Mouse (Mus musculus) mouse trophoblast stem cell (cell line): ENCODE measurements around the gene Cep41.

Experiments
- in situ Hi-C, 2 experiments: fragments of 300-500 bp; cut with MseI, MboI; formaldehyde crosslinking; loops; 2 replicates in 1 of 2; 3 replicates in 1 of 2; pipeline ENCODE4 v1.15.1; 2025

Gene Cep41

DNA sequence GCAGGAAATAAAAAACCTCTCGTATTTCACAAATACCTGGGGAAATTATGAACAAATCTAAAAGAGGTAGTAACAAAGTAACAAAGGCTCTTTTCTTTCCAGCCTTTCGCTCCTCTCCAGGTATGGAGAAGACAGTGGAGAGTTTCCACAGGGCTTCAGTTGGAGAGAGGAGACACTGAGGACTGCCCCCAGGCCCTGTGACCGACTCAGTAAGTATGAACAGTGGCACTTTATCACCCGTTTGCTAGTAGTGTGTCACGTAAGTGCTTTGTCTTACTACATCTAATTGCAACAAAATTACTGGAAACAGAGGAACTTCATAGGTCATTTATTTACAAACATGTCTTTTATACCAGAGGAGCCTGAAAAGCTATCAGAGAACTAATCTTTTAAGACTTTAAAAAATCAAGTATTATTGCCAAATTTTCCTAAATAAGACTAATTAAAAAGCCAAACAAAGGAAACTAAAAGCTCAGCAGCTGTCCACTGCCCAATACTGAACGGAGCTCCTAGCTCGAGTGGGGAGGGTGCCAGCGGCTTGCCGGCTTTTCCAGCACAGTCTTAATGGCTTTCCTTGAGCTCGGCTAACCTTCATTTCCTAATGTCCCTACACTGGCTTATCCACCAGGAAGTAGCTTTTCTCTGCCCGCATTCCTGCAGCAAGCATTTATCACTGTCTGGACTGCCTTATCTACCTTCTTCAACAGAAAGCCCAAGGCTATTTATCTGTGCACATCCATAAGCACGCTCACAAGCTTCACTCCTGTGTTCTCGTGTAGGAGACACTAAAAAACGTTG lies 19.6 kb downstream of the Cep41 start:
- in situ Hi-C loops: no loop called here

DNA sequence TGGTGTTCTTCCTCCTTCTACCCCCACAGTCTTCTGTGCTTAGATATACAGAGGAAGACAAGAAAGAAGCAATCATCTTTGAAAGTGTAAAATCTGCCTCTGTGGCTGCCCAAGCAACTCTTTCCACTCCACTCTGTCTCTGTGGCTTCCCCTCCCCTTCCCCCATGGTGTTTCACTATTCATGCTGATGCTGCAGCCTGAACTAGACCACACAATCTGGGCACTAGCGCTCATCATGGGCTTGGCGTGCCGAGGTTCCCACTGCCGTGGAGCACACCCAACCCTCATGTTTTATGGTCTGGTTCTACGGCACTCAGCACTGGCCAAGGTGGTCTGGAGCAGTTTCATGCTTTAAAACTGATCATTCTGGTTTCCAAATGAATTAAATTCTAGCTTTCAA lies 21.9 kb downstream of the Cep41 start:
- in situ Hi-C loops: no loop called here

DNA sequence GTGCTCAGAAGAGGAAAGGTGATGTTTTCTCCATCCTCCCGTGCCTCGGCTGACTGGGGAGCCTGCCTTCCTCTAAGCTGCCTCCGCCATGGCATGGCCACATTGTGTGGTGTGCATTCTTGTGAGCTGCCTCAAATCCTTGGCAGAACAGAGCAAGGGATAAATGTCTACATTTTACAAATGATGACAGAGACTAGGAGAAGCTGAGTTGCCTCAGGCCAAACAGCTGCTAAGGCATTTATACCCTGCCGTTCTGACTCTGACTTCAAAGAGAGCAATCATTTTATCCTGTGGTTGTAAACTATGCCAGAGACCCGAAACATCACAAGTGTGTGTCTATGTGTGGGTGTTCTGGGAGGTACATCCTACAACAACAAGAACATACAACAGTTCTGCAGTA lies 26.0 kb downstream of the Cep41 start:
- in situ Hi-C loops: no loop called here

DNA sequence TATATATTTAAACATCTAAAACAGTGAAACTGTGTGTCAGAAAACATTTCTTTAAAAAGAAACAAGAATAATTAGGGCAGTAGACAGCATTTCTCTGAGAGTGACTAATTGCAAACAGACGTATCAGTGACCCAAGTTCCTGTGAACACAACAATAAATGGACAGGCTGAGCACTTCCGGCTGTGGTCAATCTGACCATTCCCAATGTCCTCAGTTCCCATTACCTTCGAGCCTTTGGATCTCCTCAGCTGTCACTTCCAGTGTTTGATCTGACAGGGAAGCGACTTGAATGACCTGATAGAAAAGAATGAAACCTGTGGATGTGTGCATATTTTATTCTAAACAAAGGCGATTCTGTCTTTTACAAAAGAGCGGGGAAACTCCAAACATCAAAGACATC lies 27.5 kb downstream of the Cep41 start:
- in situ Hi-C loops: no loop called here

DNA sequence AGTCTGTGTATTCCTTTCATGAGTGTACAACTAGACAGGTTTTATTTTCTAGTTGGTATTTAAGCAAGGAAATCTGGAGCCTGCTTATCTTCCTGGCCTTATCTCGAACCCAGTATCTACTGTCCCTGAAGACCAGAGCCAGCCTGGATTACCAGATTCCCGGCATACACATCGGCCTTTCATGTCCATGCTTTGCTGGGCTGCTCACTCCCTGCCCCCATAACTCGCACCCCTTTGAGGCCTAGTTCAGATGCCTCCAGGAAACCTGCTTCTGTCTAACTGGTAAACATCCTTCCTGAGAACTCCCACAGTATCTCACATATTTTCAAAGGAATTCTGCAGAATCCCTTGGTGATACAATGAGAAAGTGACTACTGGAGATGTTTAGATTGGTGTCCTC lies 28.3 kb downstream of the Cep41 start:
- in situ Hi-C loops: no loop called here

DNA sequence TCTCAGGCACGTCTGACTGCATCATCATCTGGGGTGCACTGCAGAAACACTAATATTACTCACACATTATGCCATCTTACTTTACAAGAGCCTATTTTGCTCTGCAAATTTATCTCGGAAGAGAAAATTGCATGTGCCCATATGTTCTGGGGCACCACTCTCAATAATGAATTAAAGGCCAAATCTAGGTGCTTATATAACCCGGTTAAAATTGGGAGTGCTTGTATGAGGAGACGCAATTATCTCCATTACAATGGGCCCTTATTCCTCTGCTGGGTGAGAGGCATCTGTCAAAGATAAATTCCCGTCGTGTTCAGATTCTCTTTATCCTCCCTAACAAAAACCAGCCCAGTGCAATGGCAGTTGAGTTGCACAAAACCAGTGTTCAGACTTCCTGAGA lies 28.8 kb downstream of the Cep41 start:
- in situ Hi-C loops: no loop called here

DNA sequence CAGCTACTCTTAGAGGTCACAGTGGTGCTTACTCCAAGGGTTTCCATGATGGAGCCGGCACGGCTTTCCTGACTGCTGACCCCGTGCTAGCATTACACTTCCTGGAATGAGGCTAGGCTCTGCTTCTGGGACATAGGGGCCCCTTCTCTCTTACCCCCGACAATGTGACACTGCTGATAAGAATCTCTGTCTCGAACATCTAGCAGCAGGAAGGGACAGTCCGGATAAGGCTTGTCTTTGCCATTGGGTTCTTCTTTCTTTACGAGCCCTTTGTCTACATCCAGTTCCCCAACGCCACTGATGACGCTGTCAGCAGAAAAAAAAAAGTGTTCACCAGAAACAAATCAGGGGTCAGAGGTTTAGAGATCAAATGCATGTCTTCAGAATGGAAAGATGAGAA lies 34.9 kb downstream of the Cep41 start:
- in situ Hi-C loops: no loop called here

DNA sequence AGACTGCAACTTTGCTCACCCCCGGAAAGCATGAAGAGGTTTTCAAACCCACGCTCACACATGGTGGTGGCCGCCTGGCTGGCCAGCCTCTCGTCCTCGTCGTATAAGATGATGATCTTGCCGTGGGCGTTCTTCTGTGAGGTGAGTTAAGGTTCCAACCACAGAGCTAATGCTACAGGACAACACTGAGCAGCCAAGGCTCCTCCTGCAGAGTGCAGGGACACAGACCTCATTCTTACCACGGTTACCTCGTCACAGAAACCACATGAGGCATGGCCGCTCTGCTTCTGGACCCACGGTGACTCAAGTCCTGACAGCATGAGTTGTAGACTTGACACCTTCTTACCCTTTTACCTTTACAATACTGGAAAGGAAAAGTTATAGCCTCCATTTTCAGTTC lies 36.3 kb downstream of the Cep41 start:
- in situ Hi-C loops: no loop called here

DNA sequence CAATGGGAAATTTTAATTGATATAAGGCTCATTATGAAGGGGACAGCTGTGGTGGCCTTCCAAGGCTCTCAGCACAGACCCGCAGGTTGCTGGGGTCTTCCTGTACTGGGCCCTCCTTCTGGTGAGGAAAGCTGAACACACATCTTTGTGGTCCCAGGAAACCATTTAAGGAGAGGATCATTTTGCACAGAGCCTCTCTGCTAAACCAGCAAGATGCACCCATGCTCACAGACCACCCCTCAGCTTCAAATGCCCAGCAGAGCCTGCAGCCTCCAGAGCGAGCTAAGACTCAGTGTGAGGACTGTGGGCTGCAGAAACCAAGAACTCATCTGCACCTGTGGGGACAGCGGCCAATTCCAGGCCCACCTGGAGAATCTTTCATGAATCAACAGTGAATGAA lies 38.6 kb downstream of the Cep41 start:
- in situ Hi-C loops: no loop called here

DNA sequence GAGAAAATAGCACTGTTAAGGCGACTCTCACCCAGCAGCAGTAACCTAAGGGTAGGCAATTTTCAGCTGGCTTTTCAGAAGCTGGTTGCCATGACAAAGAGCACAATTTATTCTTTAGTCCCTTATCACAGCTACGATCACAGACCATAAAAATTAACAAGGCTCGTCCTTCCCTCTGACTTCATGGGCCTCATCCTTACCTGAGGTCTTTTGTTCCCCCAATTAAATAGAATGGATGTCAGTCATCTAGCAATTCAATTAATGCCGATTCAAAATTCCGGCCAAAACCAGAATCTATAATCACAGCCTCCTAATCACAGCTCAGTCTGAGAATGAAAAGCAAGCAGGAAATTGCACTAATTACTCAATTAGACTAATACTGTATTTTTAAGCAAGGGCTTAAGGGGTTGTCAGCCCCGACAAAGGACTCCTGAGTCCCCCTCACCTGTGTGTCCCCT lies 39.1 kb downstream of the Cep41 start:
- in situ Hi-C loops: no loop called here

DNA sequence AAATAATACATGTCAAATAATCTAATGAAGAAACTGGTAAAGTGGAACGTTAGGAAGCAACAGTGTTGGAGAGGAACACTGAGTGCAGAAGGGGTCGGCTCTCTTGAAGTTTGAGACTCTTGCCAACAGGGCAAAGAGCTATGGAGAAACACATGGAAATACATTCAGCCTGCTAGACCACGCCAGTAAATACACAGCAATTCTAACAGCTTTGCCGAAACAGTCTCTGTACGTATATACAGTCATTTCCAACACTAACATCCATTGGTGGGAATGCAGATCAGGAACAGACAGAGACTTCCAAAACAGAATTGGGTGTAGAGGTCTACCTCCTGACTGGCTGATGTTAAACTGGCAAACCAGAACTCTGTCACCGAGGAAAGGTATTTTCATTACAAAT lies 40.0 kb downstream of the Cep41 start:
- in situ Hi-C loops: no loop called here

DNA sequence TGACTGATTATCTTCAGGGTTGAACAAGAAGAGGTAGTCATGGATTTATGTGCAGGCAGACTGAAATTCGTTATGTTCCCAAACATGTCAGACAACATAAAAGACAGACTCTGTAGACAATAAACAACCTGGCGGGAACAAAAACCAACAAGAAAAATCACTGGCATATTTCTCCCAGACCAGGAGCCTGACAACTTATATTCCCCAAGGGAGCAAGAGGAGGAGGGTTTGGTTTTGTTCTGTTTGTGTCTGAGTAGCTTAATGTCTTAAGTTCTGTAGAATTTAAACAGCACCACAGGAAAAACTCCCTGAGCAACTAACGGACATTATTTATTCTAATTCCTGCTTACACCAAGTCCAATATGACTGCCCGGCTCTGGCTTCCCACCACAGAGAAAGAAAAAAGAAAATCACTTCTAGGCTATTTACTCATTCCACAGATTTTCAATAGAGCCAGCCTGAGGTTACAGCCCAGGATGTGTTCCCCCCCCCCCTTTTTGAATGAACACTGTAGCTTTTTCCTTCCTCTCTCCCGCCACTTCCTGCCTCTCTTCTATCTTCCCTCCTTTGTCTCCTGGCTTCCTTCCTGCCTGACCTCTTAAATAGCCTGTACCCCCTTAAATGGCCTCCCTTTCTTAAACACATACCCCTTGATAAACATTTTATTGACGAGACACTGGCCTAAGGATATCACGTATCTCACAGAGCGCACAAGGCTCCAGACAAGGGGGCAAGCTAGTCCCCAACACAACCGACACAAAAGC lies 40.9 kb downstream of the Cep41 start:
- in situ Hi-C loops: no loop called here

DNA sequence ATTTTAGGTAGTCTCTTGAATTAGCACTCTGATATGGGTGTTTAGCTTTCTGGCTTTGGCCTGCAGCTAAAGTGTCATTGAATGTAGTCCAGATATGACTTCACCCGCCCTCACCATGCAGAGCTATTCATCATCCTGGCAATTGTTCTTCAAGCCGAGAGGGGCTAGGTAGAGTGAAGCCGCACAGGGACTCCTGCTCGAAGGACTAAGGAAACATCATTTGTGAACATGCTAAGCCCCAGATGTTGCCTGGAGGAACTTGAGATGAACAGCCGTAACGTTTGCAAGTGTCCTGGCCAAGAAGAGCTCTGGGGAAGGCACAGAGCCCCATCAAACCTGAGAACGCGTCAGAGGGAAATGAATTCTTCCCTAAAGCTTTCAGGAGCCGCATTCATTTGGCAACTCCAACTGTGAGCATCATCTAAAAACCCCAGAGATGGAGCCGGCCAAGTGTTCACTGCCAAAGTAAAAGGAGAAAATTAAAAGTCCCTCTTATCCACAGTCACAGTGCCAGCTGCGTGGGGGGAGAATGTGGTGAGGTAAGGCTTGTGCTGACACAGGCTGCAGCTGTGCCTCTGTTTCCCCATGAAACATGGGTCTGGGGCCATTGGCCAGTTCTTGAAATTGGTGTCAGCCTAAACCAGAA lies 43.8 kb downstream of the Cep41 start:
- in situ Hi-C loops: no loop called here

DNA sequence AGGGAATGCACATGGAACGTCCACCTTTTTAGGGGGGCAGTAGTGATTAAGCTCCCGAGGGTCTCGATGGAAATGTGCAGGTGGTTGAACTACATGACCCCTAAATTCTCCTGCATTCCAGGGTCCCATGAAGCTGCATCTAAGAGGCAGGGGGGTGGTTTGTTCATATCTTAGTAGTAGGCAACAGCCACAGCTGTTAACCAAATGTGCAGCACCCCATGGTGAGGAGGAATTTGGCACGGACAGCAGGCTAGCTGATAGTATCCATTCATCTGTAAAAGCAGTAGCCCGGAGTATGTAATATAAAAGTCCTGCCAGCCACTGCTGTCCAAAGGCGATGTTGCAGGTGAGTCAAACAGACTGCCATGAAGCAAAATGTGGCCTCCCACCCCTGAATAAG lies 48.2 kb downstream of the Cep41 start:
- in situ Hi-C loops: no loop called here

DNA sequence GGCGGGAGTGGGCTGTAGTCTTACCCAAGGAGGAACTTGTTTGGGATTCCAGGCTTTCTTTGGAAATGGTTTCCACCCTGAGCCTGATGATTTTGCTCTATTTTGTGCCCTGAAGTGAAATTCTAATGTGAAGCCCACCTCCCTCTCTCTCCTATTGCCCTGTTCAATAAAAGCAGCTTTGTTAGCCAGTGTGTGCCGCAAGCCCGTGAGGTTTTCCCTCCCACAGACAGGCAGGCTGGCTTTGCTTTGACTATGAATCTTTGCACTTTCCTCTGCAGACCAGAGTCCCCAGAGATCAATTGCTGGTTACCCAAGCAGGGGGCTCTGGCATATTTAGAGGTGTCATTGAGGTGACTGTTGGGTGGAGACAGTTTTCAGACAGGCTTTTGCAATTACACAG lies 49.1 kb downstream of the Cep41 start:
- in situ Hi-C loops: no loop called here

DNA sequence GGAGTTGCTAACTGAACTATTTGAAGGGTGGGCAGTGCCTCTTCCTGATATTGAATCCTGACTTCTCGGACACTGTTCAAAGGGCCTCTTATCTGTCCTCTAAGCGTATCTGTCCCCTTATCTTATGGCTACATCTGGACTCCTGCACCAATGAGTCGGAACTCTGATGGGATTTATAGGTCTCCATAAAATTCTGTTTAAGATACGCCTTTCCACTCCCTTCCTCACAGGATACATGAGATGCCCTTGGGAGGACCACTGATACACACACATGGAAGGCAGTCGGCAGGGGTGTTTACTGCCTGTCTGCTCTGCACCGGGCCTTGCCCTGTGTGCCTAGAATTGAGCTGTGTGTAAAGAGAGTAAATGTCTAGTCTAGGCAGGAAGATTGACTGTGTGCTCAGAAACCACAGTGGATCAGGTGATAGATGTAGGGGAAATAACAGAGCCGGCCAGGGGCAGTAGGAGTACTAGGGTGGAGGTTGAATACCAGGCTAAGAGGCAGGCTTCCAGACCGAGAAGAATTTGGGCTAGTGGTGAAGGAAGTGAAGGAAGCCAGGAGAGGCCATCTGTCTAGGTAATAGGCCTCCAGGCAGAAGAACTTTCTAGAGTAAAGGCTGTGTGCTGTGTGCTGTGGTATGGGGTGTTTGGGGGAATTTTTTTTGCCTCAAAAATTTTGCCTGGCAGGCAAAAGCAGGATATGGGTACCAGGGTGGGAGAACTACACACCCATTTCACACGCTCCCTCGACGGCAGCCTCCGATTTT lies 49.7 kb downstream of the Cep41 start:
- in situ Hi-C loops: no loop called here

DNA sequence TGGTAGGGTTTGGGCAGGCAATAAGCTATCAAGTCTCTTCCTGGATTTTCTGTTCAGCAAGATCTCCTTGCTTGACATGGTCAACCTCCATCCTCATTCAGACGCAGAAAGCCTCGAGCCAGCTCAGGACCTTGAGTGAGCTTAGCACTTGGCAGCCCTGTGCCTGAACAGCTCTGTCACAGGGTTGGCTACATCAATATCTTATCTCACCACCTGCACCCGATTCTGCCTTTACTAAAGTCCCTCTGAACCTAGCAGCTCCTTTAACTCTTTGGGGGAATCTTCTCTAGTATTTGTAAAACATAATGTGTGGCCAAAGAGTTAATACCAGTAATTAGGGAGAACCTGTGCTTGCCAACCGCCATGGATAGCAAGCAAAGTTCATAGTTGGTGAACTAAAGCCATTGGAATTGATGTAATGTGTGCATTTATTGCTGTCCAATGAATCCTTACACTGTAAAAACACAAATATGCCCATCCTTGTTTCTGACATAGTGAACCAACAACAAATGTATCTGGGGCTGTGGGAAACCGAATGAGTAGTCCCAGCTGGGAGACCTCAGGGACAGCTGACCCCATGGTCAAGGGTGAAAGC lies 54.8 kb downstream of the Cep41 start, which contains the start of gene Cpa1:
Cpa1 (plus strand) TSS at position 545 of the 595 bp plus-strand sequence.
- in situ Hi-C loops: no loop called here

DNA sequence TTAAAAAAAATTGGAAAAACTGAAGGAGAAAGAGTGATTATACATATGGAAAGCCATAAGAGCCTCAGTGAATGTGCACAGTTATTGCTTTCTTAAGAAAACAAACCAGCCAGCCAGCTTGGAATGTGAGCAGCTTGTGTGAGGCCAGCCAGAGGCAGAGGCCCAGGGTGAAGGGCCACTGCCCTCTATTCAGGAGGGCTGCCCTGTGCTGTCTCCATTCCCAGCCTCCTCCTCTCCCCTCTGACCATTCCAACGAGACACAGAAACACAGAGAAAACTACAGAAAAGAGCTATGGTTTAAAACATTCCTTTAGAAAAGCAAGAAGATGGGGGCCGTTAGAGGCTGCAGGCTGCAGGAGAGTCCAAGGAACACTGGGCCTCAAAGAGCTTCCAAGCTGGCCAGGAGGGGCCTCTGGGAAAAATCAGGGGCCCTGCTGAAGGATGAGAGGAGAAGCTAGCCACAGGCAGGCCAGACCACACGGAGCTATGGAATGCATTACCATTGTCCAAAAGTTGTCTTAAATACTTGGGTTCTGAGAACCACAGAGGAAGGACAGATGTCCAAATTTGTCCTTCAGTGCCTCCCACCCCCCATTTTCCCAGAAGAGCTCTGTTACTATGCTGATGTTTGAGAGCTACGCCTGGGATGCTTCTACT lies 57.2 kb downstream of the Cep41 start:
- in situ Hi-C loops: no loop called here

DNA sequence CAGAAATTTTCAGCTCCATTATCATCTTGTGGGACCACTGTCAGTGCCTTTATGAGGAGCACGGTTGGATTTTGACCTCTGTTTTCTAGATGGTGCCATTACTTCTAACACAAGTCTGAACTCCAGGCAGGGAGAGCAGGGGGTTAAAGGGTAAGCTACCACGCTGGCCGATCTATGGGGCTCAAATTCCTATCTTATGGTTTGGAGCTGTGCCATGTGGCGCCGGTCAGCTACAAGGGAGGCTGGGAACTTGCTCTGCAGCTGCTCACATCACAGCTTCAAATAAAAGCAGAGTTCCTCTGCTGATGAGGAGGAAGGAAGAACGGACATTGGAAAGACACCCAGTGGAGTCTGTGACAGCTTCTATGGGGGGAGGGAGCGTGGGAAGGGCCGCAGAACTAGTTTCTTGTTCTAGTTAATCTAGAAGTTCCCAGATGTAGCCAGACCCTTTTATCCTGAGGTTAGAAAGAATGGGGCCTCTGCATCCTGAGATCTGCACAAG lies 58.1 kb downstream of the Cep41 start:
- in situ Hi-C loops: no loop called here

DNA sequence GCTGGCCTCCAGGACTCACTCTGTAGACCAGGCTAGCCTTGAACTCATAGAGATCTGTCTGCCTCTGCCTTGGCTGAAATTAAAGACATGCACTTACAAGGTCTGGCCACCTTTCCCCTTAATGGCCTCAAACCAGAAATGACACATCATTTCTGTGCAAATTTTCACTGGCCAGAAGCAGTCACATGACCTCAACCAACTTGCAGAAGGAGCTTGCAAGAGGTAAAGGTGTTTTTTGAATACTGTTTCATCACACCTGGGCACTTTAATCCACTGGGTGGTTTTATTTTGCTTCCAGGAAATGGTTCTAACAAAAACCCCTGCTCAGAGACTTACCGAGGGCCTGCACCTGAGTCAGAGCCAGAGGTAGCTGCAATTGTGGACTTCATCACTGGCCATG lies 63.6 kb downstream of the Cep41 start:
- in situ Hi-C loops: no loop called here

DNA sequence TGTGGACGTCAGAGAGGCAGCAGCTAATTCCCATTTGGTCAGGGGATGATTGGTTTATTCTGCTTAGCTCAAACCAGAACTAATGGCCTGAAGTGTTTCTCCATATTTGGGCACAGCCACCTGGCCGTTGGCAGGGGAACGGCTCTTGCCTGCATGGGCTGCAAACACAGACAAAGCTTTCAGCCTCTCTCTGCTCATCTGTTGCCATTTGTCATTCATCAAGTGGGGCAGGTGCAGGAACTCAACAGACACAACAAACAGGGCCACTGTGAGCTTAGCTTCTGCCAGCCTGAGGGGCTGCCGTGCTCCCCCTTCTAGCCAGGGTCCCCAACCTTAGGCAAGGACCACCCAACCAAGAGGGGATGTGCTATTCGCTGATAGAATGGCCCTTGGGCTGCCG lies 65.4 kb downstream of the Cep41 start:
- in situ Hi-C loops: no loop called here
